Mouse (Mus musculus): ENCODE results near the gene Ctbp2. TPM values are rescaled to one million over a fixed set of nuclear protein-coding genes. Genes with fewer than 3 reads are reported as not detected.

The Ctbp2 gene
- total RNA-seq, 2 experiments from 2014 or later: 44.5 to 45.0 TPM

GRCm38 (mm10) chr7:133011611-133012010, 112.5 kb downstream of the Ctbp2 start:
- no peak for ATAC-seq (replicated peaks; ENCODE audit: poor library complexity)

GRCm38 (mm10) chr7:133011191-133011590, 113.0 kb downstream of the Ctbp2 start:
- ATAC-seq (replicated peaks; ENCODE audit: poor library complexity): no peak

- no peak for ATAC-seq (replicated peaks; ENCODE audit: poor library complexity)
Observed at GRCm38 (mm10) chr7:133010477-133010876, 113.7 kb downstream of the Ctbp2 start.

GRCm38 (mm10) chr7:133009676-133010075, 114.5 kb downstream of the Ctbp2 start:
- no peak for ATAC-seq (replicated peaks; ENCODE audit: poor library complexity)

GRCm38 (mm10) chr7:133008663-133009062, 115.5 kb downstream of the Ctbp2 start:
- ATAC-seq (replicated peaks; ENCODE audit: poor library complexity): no peak

GRCm38 (mm10) chr7:133007343-133007742, 116.8 kb downstream of the Ctbp2 start:
- ATAC-seq (replicated peaks; ENCODE audit: poor library complexity): peak; percentile 42

GRCm38 (mm10) chr7:133005772-133006171, 118.4 kb downstream of the Ctbp2 start:
- ATAC-seq (replicated peaks; ENCODE audit: poor library complexity): no peak

GRCm38 (mm10) chr7:133003421-133003820, 120.7 kb downstream of the Ctbp2 start:
- peak; percentile 97 for ATAC-seq (replicated peaks; ENCODE audit: poor library complexity)

- no peak for ATAC-seq (replicated peaks; ENCODE audit: poor library complexity)
Observed at GRCm38 (mm10) chr7:133002271-133002670, 121.9 kb downstream of the Ctbp2 start.

- no peak for ATAC-seq (replicated peaks; ENCODE audit: poor library complexity)
Observed at GRCm38 (mm10) chr7:133001388-133001787, 122.8 kb downstream of the Ctbp2 start.

- no peak for ATAC-seq (replicated peaks; ENCODE audit: poor library complexity)
Observed at GRCm38 (mm10) chr7:132999061-132999460, 125.1 kb downstream of the Ctbp2 start.

GRCm38 (mm10) chr7:132998639-132999038, 125.5 kb downstream of the Ctbp2 start:
- no peak for ATAC-seq (replicated peaks; ENCODE audit: poor library complexity)

- peak; percentile 76 for ATAC-seq (replicated peaks; ENCODE audit: poor library complexity)
Observed at GRCm38 (mm10) chr7:132996391-132996790, 127.8 kb downstream of the Ctbp2 start.

- no peak for ATAC-seq (replicated peaks; ENCODE audit: poor library complexity)
Observed at GRCm38 (mm10) chr7:132994628-132995191, 129.4 kb downstream of the Ctbp2 start.

GRCm38 (mm10) chr7:132994120-132994519, 130.0 kb downstream of the Ctbp2 start:
- ATAC-seq (replicated peaks; ENCODE audit: poor library complexity): no peak

- no peak for ATAC-seq (replicated peaks; ENCODE audit: poor library complexity)
Observed at GRCm38 (mm10) chr7:132992967-132993615, 131.1 kb downstream of the Ctbp2 start.

- ATAC-seq (replicated peaks; ENCODE audit: poor library complexity): no peak
Observed at GRCm38 (mm10) chr7:132991240-132991900, 132.8 kb downstream of the Ctbp2 start.

GRCm38 (mm10) chr7:132989839-132990238, 134.3 kb downstream of the Ctbp2 start:
- ATAC-seq (replicated peaks; ENCODE audit: poor library complexity): no peak

- no peak for ATAC-seq (replicated peaks; ENCODE audit: poor library complexity)
Observed at GRCm38 (mm10) chr7:132982639-132983038, 141.5 kb downstream of the Ctbp2 start.

GRCm38 (mm10) chr7:132977981-132978380, 146.2 kb downstream of the Ctbp2 start:
- ATAC-seq (replicated peaks; ENCODE audit: poor library complexity): no peak

- ATAC-seq (replicated peaks; ENCODE audit: poor library complexity): no peak
Observed at GRCm38 (mm10) chr7:132976079-132976478, 148.1 kb downstream of the Ctbp2 start.

- no peak for ATAC-seq (replicated peaks; ENCODE audit: poor library complexity)
Observed at GRCm38 (mm10) chr7:132972079-132972478, 152.1 kb downstream of the Ctbp2 start.
